Mouse (Mus musculus): ENCODE results near the gene Olfr694. TPM values are rescaled to one million over a fixed set of nuclear protein-coding genes. Genes with fewer than 3 reads are reported as not detected.

Gene Olfr694
- polyA plus RNA-seq, 1 experiment from 2014 or later = not detected

- TF ChIP-seq CTCF (IDR thresholded peaks at IDR 0.05; ENCODE audit: low read depth) = no peak
- no peak for TF ChIP-seq EP300 (optimal IDR thresholded peaks at IDR 0.05)
- 56% methylated on average over 1 of the region's 1 CpGs for WGBS
- no peak overlapping the region for H3K4me2 ChIP-seq (replicated peaks; ENCODE audit: low read depth)
- H3K27ac ChIP-seq (replicated peaks) = no peak overlapping the region
- no peak for DNase-seq (ENCODE audit: low spot score)
- no peak overlapping the region for H3K4me3 ChIP-seq (ENCODE audit: low read depth, low read length)
- no peaks in the 10 kb centered on the region for H3K9me3 ChIP-seq (ENCODE audit: control insufficient read depth, low read length)
- ATAC-seq (ENCODE audit: low FRiP score, low TSS enrichment) = no peak
- no peak overlapping the region for H3K9ac ChIP-seq (ENCODE audit: low read length)
- H3K27me3 ChIP-seq (ENCODE audit: control insufficient read depth, insufficient read depth, low read length) = no peaks in the 10 kb centered on the region
- H3K4me1 ChIP-seq (replicated peaks; ENCODE audit: control insufficient read depth, insufficient read depth) = no peaks in the 10 kb centered on the region
- no peaks in the 10 kb centered on the region for H3K36me3 ChIP-seq (ENCODE audit: control insufficient read depth, insufficient read depth, low read length)
Measured at GRCm38 (mm10) chr7:106649774-106650173, 41.8 kb downstream of the Olfr694 start.

GRCm38 (mm10) chr7:106645261-106645660 lies 46.4 kb downstream of the Olfr694 start:
- no peak for DNase-seq (ENCODE audit: low spot score)
- H3K27ac ChIP-seq (replicated peaks) = no peak overlapping the region
- H3K4me2 ChIP-seq (replicated peaks; ENCODE audit: low read depth) = no peak overlapping the region
- no peak for ATAC-seq (ENCODE audit: low FRiP score, low TSS enrichment)
- no peak overlapping the region for H3K9ac ChIP-seq (ENCODE audit: low read length)
- H3K9me3 ChIP-seq (ENCODE audit: control insufficient read depth, low read length) = no peaks in the 10 kb centered on the region
- WGBS = 77% methylated on average over 1 of the region's 1 CpGs
- H3K36me3 ChIP-seq (ENCODE audit: control insufficient read depth, insufficient read depth, low read length) = no peaks in the 10 kb centered on the region
- H3K27me3 ChIP-seq (ENCODE audit: control insufficient read depth, insufficient read depth, low read length) = no peaks in the 10 kb centered on the region
- H3K4me1 ChIP-seq (replicated peaks; ENCODE audit: control insufficient read depth, insufficient read depth) = no peaks in the 10 kb centered on the region
- TF ChIP-seq EP300 (optimal IDR thresholded peaks at IDR 0.05) = no peak
- TF ChIP-seq CTCF (IDR thresholded peaks at IDR 0.05; ENCODE audit: low read depth) = no peak
- H3K4me3 ChIP-seq (ENCODE audit: low read depth, low read length) = no peak overlapping the region

GRCm38 (mm10) chr7:106644222-106644870 lies 47.3 kb downstream of the Olfr694 start:
- ATAC-seq (ENCODE audit: low FRiP score, low TSS enrichment) = no peak
- no peak for DNase-seq (ENCODE audit: low spot score)
- no peak overlapping the region for H3K9ac ChIP-seq (ENCODE audit: low read length)
- H3K4me3 ChIP-seq (ENCODE audit: low read depth, low read length) = no peak overlapping the region
- H3K4me1 ChIP-seq (replicated peaks; ENCODE audit: control insufficient read depth, insufficient read depth) = no peaks in the 10 kb centered on the region
- WGBS = 50% methylated on average over 3 of the region's 3 CpGs
- TF ChIP-seq CTCF (IDR thresholded peaks at IDR 0.05; ENCODE audit: low read depth) (no peak), EP300 (optimal IDR thresholded peaks at IDR 0.05) (no peak)
- H3K9me3 ChIP-seq (ENCODE audit: control insufficient read depth, low read length) = no peaks in the 10 kb centered on the region
- no peaks in the 10 kb centered on the region for H3K36me3 ChIP-seq (ENCODE audit: control insufficient read depth, insufficient read depth, low read length)
- no peak overlapping the region for H3K27ac ChIP-seq (replicated peaks)
- no peaks in the 10 kb centered on the region for H3K27me3 ChIP-seq (ENCODE audit: control insufficient read depth, insufficient read depth, low read length)
- H3K4me2 ChIP-seq (replicated peaks; ENCODE audit: low read depth) = no peak overlapping the region

GRCm38 (mm10) chr7:106640839-106641238 lies 50.8 kb downstream of the Olfr694 start:
- ATAC-seq (ENCODE audit: low FRiP score, low TSS enrichment) (no peak), DNase-seq (ENCODE audit: low spot score) (no peak)
- no peak overlapping the region for H3K27ac ChIP-seq (replicated peaks)
- H3K4me2 ChIP-seq (replicated peaks; ENCODE audit: low read depth) = no peak overlapping the region
- 76% methylated on average over 1 of the region's 1 CpGs for WGBS
- no peaks in the 10 kb centered on the region for H3K4me1 ChIP-seq (replicated peaks; ENCODE audit: control insufficient read depth, insufficient read depth)
- no peaks in the 10 kb centered on the region for H3K9me3 ChIP-seq (ENCODE audit: control insufficient read depth, low read length)
- no peaks in the 10 kb centered on the region for H3K36me3 ChIP-seq (ENCODE audit: control insufficient read depth, insufficient read depth, low read length)
- H3K27me3 ChIP-seq (ENCODE audit: control insufficient read depth, insufficient read depth, low read length) = no peaks in the 10 kb centered on the region
- no peak for TF ChIP-seq EP300 (optimal IDR thresholded peaks at IDR 0.05)
- no peak for TF ChIP-seq CTCF (IDR thresholded peaks at IDR 0.05; ENCODE audit: low read depth)
- H3K4me3 ChIP-seq (ENCODE audit: low read depth, low read length) = no peak overlapping the region
- H3K9ac ChIP-seq (ENCODE audit: low read length) = no peak overlapping the region

GRCm38 (mm10) chr7:106635560-106635959 lies 56.1 kb downstream of the Olfr694 start:
- 77% methylated on average over 4 of the region's 4 CpGs for WGBS
- H3K27me3 ChIP-seq (ENCODE audit: control insufficient read depth, insufficient read depth, low read length) = no peaks in the 10 kb centered on the region
- no peak overlapping the region for H3K4me2 ChIP-seq (replicated peaks; ENCODE audit: low read depth)
- ATAC-seq (ENCODE audit: low FRiP score, low TSS enrichment) (no peak), DNase-seq (ENCODE audit: low spot score) (no peak)
- H3K9ac ChIP-seq (ENCODE audit: low read length) = no peak overlapping the region
- H3K27ac ChIP-seq (replicated peaks) = no peak overlapping the region
- H3K4me1 ChIP-seq (replicated peaks; ENCODE audit: control insufficient read depth, insufficient read depth) = no peaks in the 10 kb centered on the region
- TF ChIP-seq CTCF (IDR thresholded peaks at IDR 0.05; ENCODE audit: low read depth) (no peak), EP300 (optimal IDR thresholded peaks at IDR 0.05) (no peak)
- no peaks in the 10 kb centered on the region for H3K36me3 ChIP-seq (ENCODE audit: control insufficient read depth, insufficient read depth, low read length)
- H3K9me3 ChIP-seq (ENCODE audit: control insufficient read depth, low read length) = no peaks in the 10 kb centered on the region
- no peak overlapping the region for H3K4me3 ChIP-seq (ENCODE audit: low read depth, low read length)

Other genes starting within 250 kb of the Olfr694 start
- gene Olfr693, start 11.2 kb downstream of the Olfr694 start, polyA plus RNA-seq (2015; fragmentation: Nextera tagmentation; extraction: Ambion mirVana) = not detected in 2 replicates
- gene Olfr695, start 24.6 kb upstream of the Olfr694 start, polyA plus RNA-seq (2015; fragmentation: Nextera tagmentation; extraction: Ambion mirVana) = not detected in 2 replicates
- gene Olfr697, start 50.6 kb upstream of the Olfr694 start, polyA plus RNA-seq (2015; fragmentation: Nextera tagmentation; extraction: Ambion mirVana) = not detected in 2 replicates
- not detected in 2 replicates for gene Olfr698, start 63.6 kb upstream of the Olfr694 start, polyA plus RNA-seq (2015; fragmentation: Nextera tagmentation; extraction: Ambion mirVana)
- not detected in 2 replicates for gene Olfr699, start 101.4 kb upstream of the Olfr694 start, polyA plus RNA-seq (2015; fragmentation: Nextera tagmentation; extraction: Ambion mirVana)
- not detected in 2 replicates for gene Olfr700, start 117.0 kb upstream of the Olfr694 start, polyA plus RNA-seq (2015; fragmentation: Nextera tagmentation; extraction: Ambion mirVana)
- not detected in 2 replicates for gene Olfr701, start 122.3 kb upstream of the Olfr694 start, polyA plus RNA-seq (2015; fragmentation: Nextera tagmentation; extraction: Ambion mirVana)
- gene Olfr702, start 142.1 kb upstream of the Olfr694 start, polyA plus RNA-seq (2015; fragmentation: Nextera tagmentation; extraction: Ambion mirVana) = not detected in 2 replicates
- gene Olfr703, start 151.5 kb upstream of the Olfr694 start, polyA plus RNA-seq (2015; fragmentation: Nextera tagmentation; extraction: Ambion mirVana) = not detected in 2 replicates
- gene Olfr704, start 171.4 kb upstream of the Olfr694 start, polyA plus RNA-seq (2015; fragmentation: Nextera tagmentation; extraction: Ambion mirVana) = not detected in 2 replicates
- gene Olfr705, start 185.1 kb upstream of the Olfr694 start, polyA plus RNA-seq (2015; fragmentation: Nextera tagmentation; extraction: Ambion mirVana) = not detected in 2 replicates
- gene Olfr706, start 196.3 kb upstream of the Olfr694 start, polyA plus RNA-seq (2015; fragmentation: Nextera tagmentation; extraction: Ambion mirVana) = not detected in 2 replicates
- not detected in 2 replicates for gene Olfr707, start 209.4 kb upstream of the Olfr694 start, polyA plus RNA-seq (2015; fragmentation: Nextera tagmentation; extraction: Ambion mirVana)
- not detected in 2 replicates for gene Olfr1532-ps1, start 216.2 kb upstream of the Olfr694 start, polyA plus RNA-seq (2015; fragmentation: Nextera tagmentation; extraction: Ambion mirVana)
- gene Olfr709-ps1, start 240.4 kb upstream of the Olfr694 start, polyA plus RNA-seq (2015; fragmentation: Nextera tagmentation; extraction: Ambion mirVana) = not detected in 2 replicates